Mouse (Mus musculus): ENCODE measurements around the gene Hgfac. TPM values are rescaled to one million over a fixed set of nuclear protein-coding genes. Genes with fewer than 3 reads are reported as not detected.

The Hgfac gene
- total RNA-seq (2015; ENCODE audit: low replicate concordance): not detected in 2 replicates
- not detected in 2 replicates for total RNA-seq (2017; ENCODE audit: low replicate concordance)

- no peak for ATAC-seq (replicated peaks; ENCODE audit: low FRiP score, poor library complexity, severe bottlenecking)
Measured at GRCm38 (mm10) chr5:35041268-35041829, at the start of gene Hgfac. TSS of gene Hgfac (plus strand) at chr5:35041509.

DNA sequence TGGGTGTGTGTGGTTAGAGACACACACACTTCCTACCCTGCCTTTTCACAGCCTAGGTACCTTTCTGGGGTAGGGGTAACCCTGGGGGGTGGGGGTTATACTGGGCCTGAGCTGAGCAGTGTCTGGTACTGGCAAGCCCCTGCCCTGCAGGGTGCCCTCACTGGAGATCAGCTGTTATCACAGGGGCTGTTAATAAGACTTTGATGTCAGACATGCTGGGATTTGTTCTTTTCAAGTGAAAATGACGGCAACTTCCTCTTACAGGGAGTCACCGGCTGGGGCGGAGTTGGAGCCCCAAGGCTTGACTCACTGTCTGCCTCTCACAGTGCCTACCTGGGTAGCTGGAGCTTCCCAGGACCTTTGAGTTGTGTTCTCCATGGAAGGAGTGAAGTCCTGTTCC is 42.6 kb upstream of the Hgfac start:
- no peak for ATAC-seq (replicated peaks; ENCODE audit: low FRiP score, poor library complexity, severe bottlenecking)

GRCm38 (mm10) chr5:34999281-34999680 is 42.0 kb upstream of the Hgfac start:
- ATAC-seq (replicated peaks; ENCODE audit: low FRiP score, poor library complexity, severe bottlenecking): no peak

GRCm38 (mm10) chr5:35000323-35000722 is 41.0 kb upstream of the Hgfac start:
- no peak for ATAC-seq (replicated peaks; ENCODE audit: low FRiP score, poor library complexity, severe bottlenecking)

- ATAC-seq (replicated peaks; ENCODE audit: low FRiP score, poor library complexity, severe bottlenecking): no peak
Measured at GRCm38 (mm10) chr5:35001144-35001543, 40.2 kb upstream of the Hgfac start.

- no peak for ATAC-seq (replicated peaks; ENCODE audit: low FRiP score, poor library complexity, severe bottlenecking)
Measured at GRCm38 (mm10) chr5:35003611-35004162, 37.6 kb upstream of the Hgfac start.

- ATAC-seq (replicated peaks; ENCODE audit: low FRiP score, poor library complexity, severe bottlenecking): no peak
Measured at GRCm38 (mm10) chr5:35004769-35005168, 36.5 kb upstream of the Hgfac start.

DNA sequence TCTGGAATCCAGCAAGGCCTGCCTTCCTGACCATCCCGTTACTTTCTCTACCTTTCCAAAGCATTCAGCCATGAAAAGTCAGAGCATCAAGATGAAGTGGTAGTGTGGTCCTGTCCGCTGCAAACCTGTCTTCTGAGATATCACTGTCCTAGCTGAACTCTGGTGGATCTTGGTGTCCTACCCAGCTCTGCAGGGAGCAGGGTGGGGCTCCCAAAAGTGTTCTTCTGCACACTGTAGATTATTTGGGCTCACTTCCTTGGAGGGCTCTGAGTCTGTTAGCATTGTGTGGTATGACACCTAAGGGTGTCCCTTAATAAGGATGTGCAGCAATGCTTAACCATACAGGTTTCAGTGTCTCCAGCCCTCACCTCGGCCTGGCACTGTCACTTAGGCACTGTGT is 35.6 kb upstream of the Hgfac start:
- peak; percentile 89 for ATAC-seq (replicated peaks; ENCODE audit: low FRiP score, poor library complexity, severe bottlenecking)

DNA sequence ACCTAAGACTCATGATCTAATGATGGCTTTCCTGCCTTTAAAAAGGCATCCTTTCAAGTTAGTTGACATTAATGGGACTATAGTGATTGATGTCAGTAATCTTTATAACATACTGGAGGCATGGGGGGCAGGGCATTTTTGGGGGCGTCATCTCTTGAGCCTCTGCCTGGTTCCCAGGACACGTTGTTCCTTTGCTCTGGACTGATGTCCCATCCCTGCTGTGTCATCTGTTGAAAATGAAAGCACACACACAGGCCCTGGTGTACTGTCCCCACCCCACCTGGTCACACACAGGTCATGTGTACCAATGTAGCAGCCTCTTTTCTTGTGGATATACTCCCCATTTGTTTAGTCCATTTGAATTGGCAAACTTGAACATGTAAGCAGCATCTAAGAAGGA is 34.7 kb upstream of the Hgfac start:
- ATAC-seq (replicated peaks; ENCODE audit: low FRiP score, poor library complexity, severe bottlenecking): no peak

- ATAC-seq (replicated peaks; ENCODE audit: low FRiP score, poor library complexity, severe bottlenecking): no peak
Measured at GRCm38 (mm10) chr5:35009163-35009562, 32.1 kb upstream of the Hgfac start.

DNA sequence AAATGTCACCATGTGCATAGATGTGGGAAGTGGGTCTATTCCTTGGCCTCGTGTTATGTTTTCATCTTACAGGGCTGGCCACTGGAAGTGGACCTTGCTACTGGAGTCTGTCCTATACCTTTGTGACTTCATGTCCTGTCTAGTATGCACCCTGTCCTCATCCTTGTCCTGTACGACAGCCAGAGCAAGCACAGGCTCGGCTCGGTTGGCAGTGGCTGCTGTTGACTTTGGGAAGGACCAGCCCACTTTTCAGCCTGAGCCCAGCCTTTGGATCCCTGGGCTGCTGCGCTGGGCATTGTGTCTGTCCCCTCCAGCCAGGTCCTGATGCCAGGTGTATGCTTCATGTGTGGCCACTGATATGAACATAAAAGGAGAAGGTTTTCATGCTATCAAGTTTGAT is 30.7 kb upstream of the Hgfac start:
- no peak for ATAC-seq (replicated peaks; ENCODE audit: low FRiP score, poor library complexity, severe bottlenecking)

- no peak for ATAC-seq (replicated peaks; ENCODE audit: low FRiP score, poor library complexity, severe bottlenecking)
Measured at GRCm38 (mm10) chr5:35011156-35011923, 30.0 kb upstream of the Hgfac start.

DNA sequence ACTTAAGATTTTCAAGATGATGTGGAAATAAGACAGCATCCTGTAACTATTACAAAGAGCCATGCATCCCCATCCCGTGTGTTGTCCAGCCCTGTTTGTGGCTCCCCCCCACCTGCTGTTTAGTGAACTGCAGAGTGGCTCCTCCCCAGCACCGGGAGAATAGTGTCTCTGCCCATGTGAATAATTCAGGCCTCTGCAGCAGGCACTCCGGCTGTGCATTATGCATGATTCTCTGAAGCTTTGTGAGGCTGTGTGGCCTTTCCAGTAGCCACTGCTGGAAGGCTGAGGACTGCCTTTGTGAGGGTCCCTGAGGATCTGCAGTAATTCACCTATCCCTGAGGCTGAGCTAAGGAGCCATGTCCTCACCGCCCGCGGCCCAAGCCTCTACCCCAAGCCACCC is 27.3 kb upstream of the Hgfac start:
- ATAC-seq (replicated peaks; ENCODE audit: low FRiP score, poor library complexity, severe bottlenecking): no peak

GRCm38 (mm10) chr5:35019673-35020300 is 21.5 kb upstream of the Hgfac start:
- ATAC-seq (replicated peaks; ENCODE audit: low FRiP score, poor library complexity, severe bottlenecking): no peak

GRCm38 (mm10) chr5:35020410-35021241 is 20.7 kb upstream of the Hgfac start:
- ATAC-seq (replicated peaks; ENCODE audit: low FRiP score, poor library complexity, severe bottlenecking): no peak

GRCm38 (mm10) chr5:35024975-35025374 is 16.3 kb upstream of the Hgfac start:
- peak; percentile 68 for ATAC-seq (replicated peaks; ENCODE audit: low FRiP score, poor library complexity, severe bottlenecking)

DNA sequence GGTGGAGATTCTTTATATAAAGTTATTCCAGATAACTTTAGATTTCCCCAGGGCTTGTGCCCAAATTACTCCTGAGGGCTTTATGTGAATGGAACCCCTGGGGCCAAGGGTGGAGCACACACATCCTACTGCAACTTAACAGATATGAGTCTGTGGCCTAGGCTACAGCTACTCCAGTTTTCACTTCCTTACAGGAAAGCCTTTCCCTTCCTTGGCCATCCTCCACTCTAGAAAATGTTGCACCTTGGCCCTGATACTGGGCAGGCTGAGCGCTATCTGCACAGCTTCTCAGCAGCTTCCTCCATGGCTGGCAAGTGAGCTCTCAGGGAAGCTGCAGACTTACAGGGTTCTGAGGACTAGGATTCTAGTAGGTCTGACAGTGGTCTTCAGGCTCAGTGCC is 12.0 kb upstream of the Hgfac start:
- ATAC-seq (replicated peaks; ENCODE audit: low FRiP score, poor library complexity, severe bottlenecking): no peak

- ATAC-seq (replicated peaks; ENCODE audit: low FRiP score, poor library complexity, severe bottlenecking): no peak
Measured at GRCm38 (mm10) chr5:35029755-35030154, 11.6 kb upstream of the Hgfac start.

DNA sequence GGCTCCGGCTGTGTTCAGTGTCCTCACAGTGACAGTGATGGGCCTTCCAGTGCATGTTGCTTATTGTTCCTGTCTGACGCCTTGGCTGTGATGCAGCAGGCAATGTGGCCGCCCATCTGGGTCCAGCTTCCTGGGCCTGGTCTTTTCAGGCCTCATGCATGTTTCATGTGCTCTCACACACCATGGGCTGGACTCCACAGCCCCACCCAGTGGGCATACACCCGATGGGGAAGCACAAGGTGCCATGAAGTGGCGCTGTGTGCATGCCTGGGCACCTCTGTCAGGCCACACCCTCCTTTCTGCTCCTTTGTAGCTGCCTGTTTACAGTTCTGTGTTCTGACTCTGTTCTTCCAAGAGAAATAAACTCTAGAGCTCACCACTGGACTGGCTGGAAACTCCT is 8.2 kb upstream of the Hgfac start:
- no peak for ATAC-seq (replicated peaks; ENCODE audit: low FRiP score, poor library complexity, severe bottlenecking)

DNA sequence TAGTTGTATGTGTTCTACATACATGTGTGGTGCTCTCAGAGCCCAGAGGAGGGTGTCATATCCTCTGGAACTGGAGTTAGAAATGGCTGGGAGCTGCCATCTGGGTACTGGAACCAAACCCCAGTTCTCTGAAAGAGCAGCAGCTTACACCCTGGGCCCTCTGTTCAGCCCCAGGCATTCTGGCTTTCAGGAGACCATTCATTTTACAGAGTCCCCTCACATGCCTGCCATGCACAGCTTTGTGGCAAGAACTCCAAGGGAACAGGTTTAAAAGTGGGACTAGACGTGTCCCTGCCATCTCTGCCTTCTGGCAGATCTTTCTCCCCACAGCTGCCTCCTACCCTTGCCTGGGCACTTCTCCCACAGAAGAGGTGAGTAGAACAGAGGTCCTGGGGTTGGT is 7.7 kb upstream of the Hgfac start:
- no peak for ATAC-seq (replicated peaks; ENCODE audit: low FRiP score, poor library complexity, severe bottlenecking)
